16 mouse cellular contexts compared by ENCODE assay signal in the genomic region with DNA sequence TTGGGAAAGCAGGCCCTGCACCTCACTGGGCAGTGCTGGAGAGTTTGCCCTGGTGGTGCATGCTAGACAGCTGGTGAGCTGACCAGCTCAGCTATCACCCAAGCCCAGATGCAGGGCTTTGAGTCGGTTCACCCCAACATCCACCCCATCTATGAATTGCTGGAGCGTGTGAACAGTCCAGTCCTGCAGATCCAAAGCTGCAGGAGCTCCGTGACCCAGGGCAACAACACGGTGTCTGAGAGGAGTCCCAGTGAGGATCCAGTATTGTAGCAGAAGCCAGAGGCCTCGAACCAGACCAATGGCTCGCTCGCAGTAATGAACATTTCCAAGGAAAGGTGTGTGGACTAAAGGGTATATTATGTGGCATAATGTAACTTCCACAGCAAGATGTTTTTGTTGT.
"Had no signal": no experiment of that assay in that cellular context is flagged by ENCODE, and none has a peak within 500 bp of the region (broad histone marks: within the 10 kb centered on the region; RNA-seq: fewer than 3 reads in every experiment).

No protein-coding gene starts in this region.

- H3K9me3 ChIP-seq: neural tube, embryonic 13.5 days; neural tube, embryonic 15.5 days; stomach, embryonic 15.5 days had no signal

- H3K9ac ChIP-seq: neural tube, embryonic 13.5 days; neural tube, embryonic 15.5 days; stomach, embryonic 15.5 days had no signal

- H3K27me3 ChIP-seq: neural tube, embryonic 13.5 days; stomach, embryonic 15.5 days had no signal

- H3K36me3 ChIP-seq: neural tube, embryonic 13.5 days; neural tube, embryonic 15.5 days; stomach, embryonic 15.5 days had no signal

- H3K4me3 ChIP-seq: neural tube, embryonic 13.5 days; neural tube, embryonic 15.5 days; stomach, embryonic 15.5 days had no signal

- H3K27ac ChIP-seq: neural tube, embryonic 13.5 days; neural tube, embryonic 15.5 days; stomach, embryonic 15.5 days; stomach, postnatal 0 days had no signal

- DNase-seq: retina, postnatal 1 day; right cerebral cortex, adult 18-20 months; right cerebral cortex, postnatal 14 days; right cerebral cortex, postnatal 25 days; right cerebral cortex, postnatal 4 days; spleen, adult 18-20 months; thymus, adult 18-20 months; thymus, adult 2 months; thymus, postnatal 14 days; thymus, postnatal 25 days; thymus, postnatal 36 days; thymus, postnatal 4 days had no signal

- H3K4me1 ChIP-seq: neural tube, embryonic 13.5 days; neural tube, embryonic 15.5 days; stomach, embryonic 15.5 days had no signal

- H3K4me2 ChIP-seq: neural tube, embryonic 13.5 days; neural tube, embryonic 15.5 days; stomach, embryonic 15.5 days had no signal
